Mouse (Mus musculus) thymus, postnatal 0 days (tissue): ENCODE data around the gene Faxc. TPM values are rescaled to one million over a fixed set of nuclear protein-coding genes. Genes with fewer than 3 reads are reported as not detected.

Source experiments
- DNase-seq: peaks from one replicate; pipeline ENCODE4 v3.0.0-alpha.2; 2015; ENCODE audit warnings: low spot score
- polyA plus RNA-seq: library from polyadenylated mRNA; unstranded; fragments of >200 nt; fragmentation: Nextera tagmentation; extraction: Ambion mirVana; gene quantifications from 2 replicates; pipeline ENCODE4 v1.2.1, GENCODE M21; 2015

The Faxc gene
- 0.22 and 0.30 TPM in 2 replicates for polyA plus RNA-seq

- no peak for DNase-seq
These were observed at the start of gene Faxc for GRCm38 (mm10) chr4:21930971-21931771. Gene Faxc (plus strand): TSS chr4:21931329.

- no peak for DNase-seq
These were observed 48.3 kb upstream of the Faxc start for GRCm38 (mm10) chr4:21882806-21883205.

- DNase-seq, result no peak
These were observed 45.3 kb upstream of the Faxc start for GRCm38 (mm10) chr4:21885831-21886230.

- DNase-seq, result no peak
These were observed 872 bp downstream of the Faxc start for GRCm38 (mm10) chr4:21931772-21932630.

- DNase-seq, result no peak
These were observed 4.2 kb downstream of the Faxc start for GRCm38 (mm10) chr4:21935378-21935777.

GRCm38 (mm10) chr4:21936424-21936823 lies 5.3 kb downstream of the Faxc start:
- DNase-seq, result no peak

GRCm38 (mm10) chr4:21937890-21938289 lies 6.8 kb downstream of the Faxc start:
- no peak for DNase-seq

GRCm38 (mm10) chr4:21944672-21945071 lies 13.5 kb downstream of the Faxc start:
- no peak for DNase-seq

GRCm38 (mm10) chr4:21951444-21951843 lies 20.3 kb downstream of the Faxc start:
- peak; percentile 31 for DNase-seq

- no peak for DNase-seq
These were observed 21.1 kb downstream of the Faxc start for GRCm38 (mm10) chr4:21952255-21952654.

GRCm38 (mm10) chr4:21957570-21958321 lies 26.6 kb downstream of the Faxc start:
- peak; percentile 44 for DNase-seq

GRCm38 (mm10) chr4:21971949-21972348 lies 40.8 kb downstream of the Faxc start:
- DNase-seq, result no peak

GRCm38 (mm10) chr4:21974126-21974525 lies 43.0 kb downstream of the Faxc start:
- DNase-seq, result no peak

GRCm38 (mm10) chr4:21980471-21980870 lies 49.3 kb downstream of the Faxc start:
- no peak for DNase-seq

- DNase-seq, result no peak
These were observed 51.3 kb downstream of the Faxc start for GRCm38 (mm10) chr4:21982449-21982848.

- no peak for DNase-seq
These were observed 55.7 kb downstream of the Faxc start for GRCm38 (mm10) chr4:21986857-21987256.

- no peak for DNase-seq
These were observed 56.3 kb downstream of the Faxc start for GRCm38 (mm10) chr4:21987460-21987859.

GRCm38 (mm10) chr4:21989571-21990091 lies 58.5 kb downstream of the Faxc start:
- DNase-seq, result no peak

- DNase-seq, result peak; percentile 28
These were observed 59.6 kb downstream of the Faxc start for GRCm38 (mm10) chr4:21990580-21991235.

GRCm38 (mm10) chr4:22017656-22018379 lies 86.7 kb downstream of the Faxc start:
- DNase-seq, result peak; percentile 10
